Mouse (Mus musculus) adrenal gland, adult 18-20 months (tissue): ENCODE data around the gene Sh3pxd2b. TPM values are rescaled to one million over a fixed set of nuclear protein-coding genes. Genes with fewer than 3 reads are reported as not detected.
A peak's percentile ranks its signal among the peaks of the same experiment; 100 is the strongest.

Experiments
- DNase-seq, 2 experiments: peaks; one replicate each; pipeline ENCODE4 v3.0.0; 2021 to 2022; ENCODE audit warnings: low spot score in 2 of 2
- total RNA-seq, 2 experiments: library from RNA; stranded (reverse); gene quantifications; 1 replicate in 1 of 2; 2 replicates in 1 of 2; pipeline ENCODE4 v1.2.3; 2021

Gene Sh3pxd2b
- total RNA-seq, 2 experiments from 2014 or later = 9.8 to 11.2 TPM

- no peak for DNase-seq
These were observed 77.0 kb downstream of the Sh3pxd2b start for GRCm38 (mm10) chr11:32424600-32424999.

- DNase-seq = no peak
These were observed 77.5 kb downstream of the Sh3pxd2b start for GRCm38 (mm10) chr11:32425043-32425658.

GRCm38 (mm10) chr11:32427537-32427936, 79.9 kb downstream of the Sh3pxd2b start:
- DNase-seq = no peak

GRCm38 (mm10) chr11:32435410-32436060, 87.9 kb downstream of the Sh3pxd2b start:
- DNase-seq = no peak

GRCm38 (mm10) chr11:32442576-32442975, 95.0 kb downstream of the Sh3pxd2b start:
- DNase-seq = no peak

GRCm38 (mm10) chr11:32444266-32444665, 96.6 kb downstream of the Sh3pxd2b start:
- DNase-seq = no peak

- no peak for DNase-seq
These were observed 97.5 kb downstream of the Sh3pxd2b start for GRCm38 (mm10) chr11:32445135-32445534.

GRCm38 (mm10) chr11:32445637-32446226, 98.1 kb downstream of the Sh3pxd2b start:
- DNase-seq = no peak

- DNase-seq = peak; percentile 32 to 35
These were observed 102.6 kb downstream of the Sh3pxd2b start for GRCm38 (mm10) chr11:32450216-32450615.

GRCm38 (mm10) chr11:32451306-32451705, 103.7 kb downstream of the Sh3pxd2b start:
- DNase-seq = no peak

- DNase-seq = no peak
These were observed 105.1 kb downstream of the Sh3pxd2b start for GRCm38 (mm10) chr11:32452745-32453144.

GRCm38 (mm10) chr11:32453353-32453915, 105.8 kb downstream of the Sh3pxd2b start:
- no peak for DNase-seq

- no peak for DNase-seq
These were observed 106.7 kb downstream of the Sh3pxd2b start for GRCm38 (mm10) chr11:32454231-32454799.

GRCm38 (mm10) chr11:32454800-32455506, 107.3 kb downstream of the Sh3pxd2b start, which contains the start of gene Ubtd2:
Gene Ubtd2 (plus strand): TSS chr11:32455370.
- DNase-seq = peak; percentile 98

- no peak for DNase-seq
These were observed 108.0 kb downstream of the Sh3pxd2b start for GRCm38 (mm10) chr11:32455507-32456141.

GRCm38 (mm10) chr11:32456356-32456755, 108.7 kb downstream of the Sh3pxd2b start:
- no peak for DNase-seq

GRCm38 (mm10) chr11:32464282-32464681, 116.7 kb downstream of the Sh3pxd2b start:
- DNase-seq = no peak

- DNase-seq = no peak
These were observed 124.3 kb downstream of the Sh3pxd2b start for GRCm38 (mm10) chr11:32471925-32472324.

- DNase-seq = no peak
These were observed 127.1 kb downstream of the Sh3pxd2b start for GRCm38 (mm10) chr11:32474725-32475124.

- no peak for DNase-seq
These were observed 128.0 kb downstream of the Sh3pxd2b start for GRCm38 (mm10) chr11:32475487-32476236.
